Mouse (Mus musculus) embryonic facial prominence, embryonic 11.5 days (tissue): Measurements from ENCODE around the gene Iqcf5. TPM values are rescaled to one million over a fixed set of nuclear protein-coding genes. Genes with fewer than 3 reads are reported as not detected.
"Not testable (repeated sequence)": the region's sequence is repeated elsewhere in the genome, so short reads cannot be mapped to it uniquely, and the experiment has no call there.

ENCODE experiments used
- ATAC-seq: fragments of 200-750 bp; cut with Nextera tagmentation; replicated peaks from 2 replicates; pipeline ENCODE4 v1.8.0; 2017; ENCODE audit warnings: low read depth; ENCODE audit not compliant: insufficient number of reproducible peaks, low FRiP score, low TSS enrichment
- DNase-seq: peaks from one replicate; pipeline ENCODE4 v3.0.0-alpha.2; 2015; ENCODE audit warnings: low spot score
- H3K27ac ChIP-seq: fragments of 300-500 bp; sonication (generic); replicated peaks from 2 replicates; pipeline ENCODE4 v1.5.1; 2014; ENCODE audit warnings: mild to moderate bottlenecking, low read depth, low read length, control low read depth
- H3K27me3 ChIP-seq: fragments of 300-500 bp; sonication (generic); 2 replicates; pipeline ENCODE4 v1.6.1; 2014; ENCODE audit warnings: mild to moderate bottlenecking, low read length, moderate library complexity, mixed read lengths; ENCODE audit not compliant: control insufficient read depth, insufficient read depth
- H3K36me3 ChIP-seq: fragments of 300-500 bp; sonication (generic); replicated peaks from 2 replicates; pipeline ENCODE4 v1.6.1; 2014; ENCODE audit warnings: low read depth, mild to moderate bottlenecking, low read length, moderate library complexity, mixed read lengths; ENCODE audit not compliant: control insufficient read depth, insufficient read depth
- H3K4me1 ChIP-seq: fragments of 300-500 bp; sonication (generic); 2 replicates; pipeline ENCODE4 v1.6.1; 2014; ENCODE audit warnings: low read length, mixed read lengths; ENCODE audit not compliant: control insufficient read depth, insufficient read depth
- H3K4me2 ChIP-seq: fragments of 300-500 bp; sonication (generic); 2 replicates; pipeline ENCODE4 v1.6.1; 2014; ENCODE audit warnings: low read depth, mild to moderate bottlenecking, control low read depth, low read length, moderate library complexity
- H3K4me3 ChIP-seq: fragments of 300-500 bp; sonication (generic); 2 replicates; pipeline ENCODE4 v1.5.1; 2014; ENCODE audit warnings: low read depth, low read length, control low read depth
- H3K9ac ChIP-seq: fragments of 300-500 bp; sonication (generic); replicated peaks from 2 replicates; pipeline ENCODE4 v1.6.1; 2014; ENCODE audit warnings: mild to moderate bottlenecking, control low read depth, low read length
- H3K9me3 ChIP-seq: fragments of 300-500 bp; sonication (generic); replicated peaks from 2 replicates; pipeline ENCODE4 v1.6.1; 2016; ENCODE audit warnings: mild to moderate bottlenecking, low read length, inconsistent platforms, mixed read lengths; ENCODE audit not compliant: control insufficient read depth
- WGBS: fragments of 180-500 bp; shearing (Covaris S2); extraction: QIAGEN DNeasy Blood & Tissue Kit; methylation state at CpG from one replicate; pipeline ENCODE4 v1.1.7; 2014; 5-methylcytosine and 5-hydroxymethylcytosine counted together
- polyA plus RNA-seq: library from polyadenylated mRNA; unstranded; fragments of >200 nt; fragmentation: Nextera tagmentation; extraction: Ambion mirVana; gene quantifications from 2 replicates; pipeline ENCODE4 v1.2.1, GENCODE M21; 2014

Iqcf5 gene
- polyA plus RNA-seq, 1 experiment from 2014 or later = not detected

- Histone ChIP-seq H3K4me3 (no peak overlapping the region), H3K4me2 (no peak overlapping the region), H3K36me3 (peaks cover 6% of the 10 kb centered on the region), H3K9me3 (no peaks in the 10 kb centered on the region), H3K27ac (no peak overlapping the region), H3K9ac (no peak overlapping the region), H3K27me3 (no peaks in the 10 kb centered on the region), H3K4me1 (no peaks in the 10 kb centered on the region)
- WGBS = 89% methylated on average over 17 of the region's 17 CpGs
- no peak for ATAC-seq
- DNase-seq = no peak
Observed at GRCm38 (mm10) chr9:106482578-106483115, 31.7 kb upstream of the Iqcf5 start.

GRCm38 (mm10) chr9:106483136-106483535 lies 31.2 kb upstream of the Iqcf5 start:
- DNase-seq (no peak), ATAC-seq (no peak)
- Histone ChIP-seq H3K4me1 (no peaks in the 10 kb centered on the region), H3K27me3 (no peaks in the 10 kb centered on the region), H3K36me3 (peaks cover 6% of the 10 kb centered on the region), H3K9ac (no peak overlapping the region), H3K27ac (no peak overlapping the region), H3K4me2 (no peak overlapping the region), H3K4me3 (no peak overlapping the region), H3K9me3 (no peaks in the 10 kb centered on the region)
- WGBS = 97% methylated on average over 10 of the region's 10 CpGs

GRCm38 (mm10) chr9:106483606-106484005 lies 30.8 kb upstream of the Iqcf5 start:
- 88% methylated on average over 17 of the region's 17 CpGs for WGBS
- H3K27me3 ChIP-seq = no peaks in the 10 kb centered on the region
- no peaks in the 10 kb centered on the region for H3K9me3 ChIP-seq
- no peak overlapping the region for H3K9ac ChIP-seq
- ATAC-seq = no peak
- DNase-seq = no peak
- H3K36me3 ChIP-seq = peaks cover 6% of the 10 kb centered on the region
- no peak overlapping the region for H3K4me2 ChIP-seq
- no peaks in the 10 kb centered on the region for H3K4me1 ChIP-seq
- no peak overlapping the region for H3K4me3 ChIP-seq
- H3K27ac ChIP-seq = no peak overlapping the region

- no peaks in the 10 kb centered on the region for H3K9me3 ChIP-seq
- WGBS = 84% methylated on average over 10 of the region's 10 CpGs
- peaks cover 6% of the 10 kb centered on the region for H3K36me3 ChIP-seq
- H3K27me3 ChIP-seq = no peaks in the 10 kb centered on the region
- H3K4me2 ChIP-seq = no peak overlapping the region
- no peak overlapping the region for H3K9ac ChIP-seq
- ATAC-seq (no peak), DNase-seq (no peak)
- H3K27ac ChIP-seq = no peak overlapping the region
- H3K4me1 ChIP-seq = no peaks in the 10 kb centered on the region
- no peak overlapping the region for H3K4me3 ChIP-seq
Observed at GRCm38 (mm10) chr9:106485076-106485475, 29.3 kb upstream of the Iqcf5 start.

- not testable (repeated sequence) for H3K4me3 ChIP-seq, DNase-seq, H3K27me3 ChIP-seq, ATAC-seq, H3K36me3 ChIP-seq, H3K4me1 ChIP-seq, H3K27ac ChIP-seq, H3K9ac ChIP-seq, H3K9me3 ChIP-seq, H3K4me2 ChIP-seq
- 74% methylated on average over 6 of the region's 6 CpGs for WGBS
Observed at GRCm38 (mm10) chr9:106487602-106488001, 26.8 kb upstream of the Iqcf5 start.

- H3K36me3 ChIP-seq = no peaks in the 10 kb centered on the region
- DNase-seq (no peak), ATAC-seq (no peak)
- H3K27me3 ChIP-seq = no peaks in the 10 kb centered on the region
- no peak within 1 kb of the TSS for H3K27ac ChIP-seq
- WGBS = 92% methylated on average over 6 of the region's 6 CpGs
- no peak within 1 kb of the TSS for H3K4me2 ChIP-seq
- no peaks in the 10 kb centered on the region for H3K4me1 ChIP-seq
- H3K4me3 ChIP-seq = no peak within 1 kb of the TSS
- no peak within 1 kb of the TSS for H3K9ac ChIP-seq
- H3K9me3 ChIP-seq = no peaks in the 10 kb centered on the region
Observed at GRCm38 (mm10) chr9:106499667-106500066, 14.7 kb upstream of the Iqcf5 start, which contains the start of gene Iqcf1. Gene Iqcf1, plus strand, starts transcription at chr9:106499967.

- Histone ChIP-seq H3K4me3 (no peak overlapping the region), H3K27me3 (no peaks in the 10 kb centered on the region), H3K9ac (no peak overlapping the region), H3K27ac (no peak overlapping the region), H3K4me1 (no peaks in the 10 kb centered on the region), H3K36me3 (no peaks in the 10 kb centered on the region), H3K9me3 (no peaks in the 10 kb centered on the region), H3K4me2 (no peak overlapping the region)
- ATAC-seq (no peak), DNase-seq (no peak)
- 90% methylated on average over 22 of the region's 22 CpGs for WGBS
Observed at GRCm38 (mm10) chr9:106501846-106502245, 12.5 kb upstream of the Iqcf5 start.

- ATAC-seq (no peak), DNase-seq (no peak)
- Histone ChIP-seq H3K9ac (no peak overlapping the region), H3K36me3 (no peaks in the 10 kb centered on the region), H3K27me3 (no peaks in the 10 kb centered on the region), H3K4me1 (no peaks in the 10 kb centered on the region), H3K4me2 (no peak overlapping the region), H3K4me3 (no peak overlapping the region), H3K9me3 (no peaks in the 10 kb centered on the region), H3K27ac (no peak overlapping the region)
- WGBS = 72% methylated on average over 6 of the region's 6 CpGs
Observed at GRCm38 (mm10) chr9:106504246-106504645, 10.1 kb upstream of the Iqcf5 start.
